Mouse (Mus musculus) Patski (cell line): Measurements from ENCODE around the gene Gramd4. TPM values are rescaled to one million over a fixed set of nuclear protein-coding genes. Genes with fewer than 3 reads are reported as not detected.
"Not testable (repeated sequence)": the region's sequence is repeated elsewhere in the genome, so short reads cannot be mapped to it uniquely, and the experiment has no call there.

ENCODE experiments used
- ATAC-seq: fragments of 100-300 bp; one replicate; pipeline ENCODE4 v1.8.0; 2021
- CTCF ChIA-PET: fragments of 350-600 bp; sonication (Branson Sonifier 250); formaldehyde crosslinking; loops from one replicate; lab custom pipeline; 2022; ENCODE audit warnings: inconsistent platforms; lab: Charles Lee
- POLR2A ChIA-PET: fragments of 350-600 bp; sonication (Branson Sonifier 250); formaldehyde crosslinking; loops from one replicate; lab custom pipeline; 2022; ENCODE audit warnings: antibody characterized with exemption, inconsistent platforms; lab: Charles Lee
- DNase-seq: peaks from one replicate; pipeline ENCODE4 v3.0.0-alpha.2; 2011; ENCODE audit warnings: low read depth, low spot score
- H3K27me3 ChIP-seq: fragments of 371-371 bp; one replicate; pipeline ENCODE4 v1.5.1; 2021
- CTCF ChIP-seq: fragments of 100-300 bp; IDR thresholded peaks from one replicate; pipeline ENCODE4 v1.5.1; 2021
- in situ Hi-C: fragments of 300-500 bp; cut with MboI; formaldehyde crosslinking; loops from 3 replicates; pipeline ENCODE4 v1.11.1; 2018; ENCODE audit warnings: low pct_unique_long_range_greater_than_20kb, mixed read lengths
- polyA plus RNA-seq: library from polyadenylated mRNA; unstranded; gene quantifications from one replicate; pipeline ENCODE4 v1.2.3, GENCODE M21; 2021

Gene Gramd4
- polyA plus RNA-seq, 1 experiment from 2014 or later = 44.1 TPM

- ChIA-PET POLR2A (interaction anchor here (0.6 to 1.4 kb wide), 4 partner anchors 10 to 49 kb away, joined by 3 read pairs; no protein-coding TSS in a partner anchor), CTCF (interaction anchor here (0.8 to 2.4 kb wide), 4 partner anchors 11 to 49 kb away, joined by 3 to 8 read pairs (median 4); no protein-coding TSS in a partner anchor)
- peak; percentile 76 for ATAC-seq
- H3K27me3 ChIP-seq = no peaks in the 10 kb centered on the region
- DNase-seq = no peak
- TF ChIP-seq CTCF = no peak
- in situ Hi-C loops = no loop called here
Measured at GRCm38 (mm10) chr15:86173136-86173985, 115.9 kb downstream of the Gramd4 start.

- no peak for DNase-seq
- in situ Hi-C loops = no loop called here
- TF ChIP-seq CTCF = no peak
- ChIA-PET CTCF (no interaction called here), POLR2A (no interaction called here)
- H3K27me3 ChIP-seq = no peaks in the 10 kb centered on the region
- ATAC-seq = no peak
Measured at GRCm38 (mm10) chr15:86175253-86176050, 118.0 kb downstream of the Gramd4 start.

- no peak for TF ChIP-seq CTCF
- POLR2A ChIA-PET = no interaction called here
- DNase-seq = no peak
- CTCF ChIA-PET = no interaction called here
- in situ Hi-C loops = no loop called here
- H3K27me3 ChIP-seq = no peaks in the 10 kb centered on the region
- no peak for ATAC-seq
Measured at GRCm38 (mm10) chr15:86176166-86176565, 118.7 kb downstream of the Gramd4 start.

GRCm38 (mm10) chr15:86176771-86177702 is 119.5 kb downstream of the Gramd4 start:
- ChIA-PET POLR2A (no interaction called here), CTCF (interaction anchor here (0.7 kb wide), 1 partner anchor 29 kb away, joined by 3 read pairs; no protein-coding TSS in a partner anchor)
- ATAC-seq (no peak), DNase-seq (no peak)
- TF ChIP-seq CTCF = no peak
- in situ Hi-C loops = no loop called here
- no peaks in the 10 kb centered on the region for H3K27me3 ChIP-seq

- CTCF ChIA-PET = interaction anchor here (0.7 kb wide), 1 partner anchor 29 kb away, joined by 3 read pairs; no protein-coding TSS in a partner anchor
- ATAC-seq, H3K27me3 ChIP-seq, in situ Hi-C loops, POLR2A ChIA-PET, DNase-seq: not testable (repeated sequence)
Measured at GRCm38 (mm10) chr15:86177703-86178251, 120.3 kb downstream of the Gramd4 start.

- DNase-seq (no peak), ATAC-seq (no peak)
- H3K27me3 ChIP-seq = no peaks in the 10 kb centered on the region
- TF ChIP-seq CTCF = no peak
- CTCF ChIA-PET = no interaction called here
- in situ Hi-C loops = no loop called here
- POLR2A ChIA-PET = no interaction called here
Measured at GRCm38 (mm10) chr15:86178594-86178993, 121.1 kb downstream of the Gramd4 start.

- in situ Hi-C loops = no loop called here
- POLR2A ChIA-PET = no interaction called here
- DNase-seq (no peak), ATAC-seq (no peak)
- no peak for TF ChIP-seq CTCF
- CTCF ChIA-PET = interaction anchor here (0.7 to 1.4 kb wide), 4 partner anchors 13 to 40 kb away, joined by 3 to 4 read pairs (median 3); no protein-coding TSS in a partner anchor
- H3K27me3 ChIP-seq = no peaks in the 10 kb centered on the region
Measured at GRCm38 (mm10) chr15:86180427-86180826, 122.9 kb downstream of the Gramd4 start.

GRCm38 (mm10) chr15:86181321-86181720 is 123.8 kb downstream of the Gramd4 start:
- ATAC-seq, POLR2A ChIA-PET, DNase-seq, H3K27me3 ChIP-seq, in situ Hi-C loops: not testable (repeated sequence)
- CTCF ChIA-PET = interaction anchor here (0.5 to 1.4 kb wide), 4 partner anchors 22 to 41 kb away, joined by 3 to 4 read pairs (median 3); no protein-coding TSS in a partner anchor

GRCm38 (mm10) chr15:86181941-86182439 is 124.5 kb downstream of the Gramd4 start:
- no peak for DNase-seq
- TF ChIP-seq CTCF = no peak
- ChIA-PET CTCF (no interaction called here), POLR2A (interaction anchor here (0.6 kb wide), 1 partner anchor 1817 kb away, joined by 4 read pairs; no protein-coding TSS in a partner anchor)
- ATAC-seq = no peak
- in situ Hi-C loops = no loop called here
- no peaks in the 10 kb centered on the region for H3K27me3 ChIP-seq
